Mouse (Mus musculus) CD4-positive naive resting alpha-beta T cell, adult 76 days (primary cell): ENCODE results near the gene Ctsd. TPM values are rescaled to one million over a fixed set of nuclear protein-coding genes. Genes with fewer than 3 reads are reported as not detected.

ENCODE experiments used
- total RNA-seq: library from RNA; stranded (reverse); gene quantifications from one replicate; pipeline ENCODE4 v1.2.4, GENCODE M21; 2023

Ctsd gene
- 184 TPM for total RNA-seq

DNA sequence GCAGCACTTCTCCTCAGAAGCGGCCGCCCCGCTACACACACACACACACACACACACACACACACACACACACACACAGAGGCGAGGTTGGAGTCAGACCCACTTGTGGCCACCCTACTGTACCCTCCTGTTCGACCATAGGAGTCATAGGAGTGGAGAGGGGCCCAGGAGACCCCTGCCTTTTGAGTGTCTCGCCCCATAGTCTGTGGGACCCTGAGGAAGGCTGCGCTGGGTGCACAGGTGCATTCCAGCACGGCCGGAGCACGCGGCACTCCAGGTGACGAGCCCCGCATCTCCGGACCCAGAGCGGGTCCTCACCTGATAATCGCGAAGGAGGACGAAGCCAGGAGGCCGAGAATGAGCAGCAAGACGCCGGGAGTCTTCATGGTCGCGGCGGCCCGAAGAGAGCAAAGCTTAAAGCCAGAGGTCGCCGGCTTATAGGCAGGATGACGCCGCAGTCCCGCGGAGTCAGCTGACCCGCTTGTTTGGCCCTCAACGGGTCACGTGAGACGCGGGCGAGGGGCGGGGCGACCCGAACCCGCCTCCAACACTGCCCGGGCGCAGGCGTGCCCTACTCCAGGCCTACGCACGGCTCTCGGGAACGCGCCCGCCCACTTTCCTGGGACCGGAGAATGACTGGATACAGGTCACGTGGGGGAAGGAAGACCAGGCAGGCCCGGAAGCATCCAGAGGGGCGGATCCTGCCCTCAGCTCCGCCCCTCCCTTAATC lies at the start of gene Ctsd:
Gene Ctsd (minus strand): TSS at position 620 of the 730 bp plus-strand sequence.

DNA sequence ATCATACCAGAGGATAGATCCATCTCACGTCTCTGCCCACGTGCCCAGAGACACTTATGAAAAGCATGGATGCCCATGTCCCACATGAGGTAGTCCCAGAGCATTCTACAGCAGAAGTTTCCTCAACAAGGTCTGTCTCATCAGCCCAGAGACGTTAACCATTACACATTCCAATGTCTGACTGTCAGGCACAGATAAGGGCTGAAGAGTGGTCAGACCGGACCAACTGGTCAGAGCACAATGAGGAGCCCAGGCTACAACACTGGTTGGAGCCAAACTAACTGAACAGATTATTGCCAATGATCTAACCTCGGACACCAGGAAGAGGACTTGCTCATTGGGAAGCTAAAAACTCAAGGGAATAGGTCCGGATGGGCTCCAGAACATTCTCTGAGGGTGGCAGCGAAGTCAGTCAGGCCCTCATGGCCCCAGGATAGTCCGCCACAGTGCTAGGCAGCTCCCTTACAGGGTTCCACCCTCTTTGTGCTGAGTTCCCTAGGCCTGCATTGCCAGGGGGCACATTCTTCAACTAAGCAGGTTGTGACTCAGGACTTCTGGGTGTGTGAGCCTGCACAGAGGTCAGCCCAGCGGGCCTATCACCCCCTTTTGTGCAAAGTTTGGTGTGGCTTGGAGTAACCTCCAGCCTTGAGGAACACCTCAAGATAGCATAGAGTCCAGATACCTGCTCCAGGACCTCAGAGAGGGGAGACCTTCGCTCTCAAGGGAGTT lies 46.5 kb upstream of the Ctsd start, which contains the start of gene Syt8:
Gene Syt8 (plus strand): TSS at position 714 of the 729 bp plus-strand sequence.

DNA sequence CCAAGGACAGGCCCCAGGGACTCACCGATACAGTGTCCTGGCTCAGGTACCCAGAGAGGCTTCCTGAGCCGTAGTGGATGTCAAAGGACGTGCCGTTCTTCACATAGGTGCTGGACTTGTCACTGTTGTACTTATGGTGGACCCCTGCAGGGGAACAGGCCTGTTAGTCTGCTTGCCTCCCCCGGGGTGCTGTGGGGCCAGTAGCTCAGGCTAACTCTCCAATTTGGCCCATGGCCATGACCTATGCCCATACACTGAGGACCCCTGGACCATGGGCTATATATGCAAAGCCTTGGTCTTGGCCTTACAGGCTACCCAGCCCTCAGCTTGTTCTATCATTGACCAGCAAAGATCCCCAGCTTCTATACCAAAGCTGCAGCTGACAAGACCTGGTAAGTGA lies 5.3 kb downstream of the Ctsd start, which contains the start of gene Gm49369:
Gene Gm49369 (minus strand): TSS at position 101 of the 400 bp plus-strand sequence.

DNA sequence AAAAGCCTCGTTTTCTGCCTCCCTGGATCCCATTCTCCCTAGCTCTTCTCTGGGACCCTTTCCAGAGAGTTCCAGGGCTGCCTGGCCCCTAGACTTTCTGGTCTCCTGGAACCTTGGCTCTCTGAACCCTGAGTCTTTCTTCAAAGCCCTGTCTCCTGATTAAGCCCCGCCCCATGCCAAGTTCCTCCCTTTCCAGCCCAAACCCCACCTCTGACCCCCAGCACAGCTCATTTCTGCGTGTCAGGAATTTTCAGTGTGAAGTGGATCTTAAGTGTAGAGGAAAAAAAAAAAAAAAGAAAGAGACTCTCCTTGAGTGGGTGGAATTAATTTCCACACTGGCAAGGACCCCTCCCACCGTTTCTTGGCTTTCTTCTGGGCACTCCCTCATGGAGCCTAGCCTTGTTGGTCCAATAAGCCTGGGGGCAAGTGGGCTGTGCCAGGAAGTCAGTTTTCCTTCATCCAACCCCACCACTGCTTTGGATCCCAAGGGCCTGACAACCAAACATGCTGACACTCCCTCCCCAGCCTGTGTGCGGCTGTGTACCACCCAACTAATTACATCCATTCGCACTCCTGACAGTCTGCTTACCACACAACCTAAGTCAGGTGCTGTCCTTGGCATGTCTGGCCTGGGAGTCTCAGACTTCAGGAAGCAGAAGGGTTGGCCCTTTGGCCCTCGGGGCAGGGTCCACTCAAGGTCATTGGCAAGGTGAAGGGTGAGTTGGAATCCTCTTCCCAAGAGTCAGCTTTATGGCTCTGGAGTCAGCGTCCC lies 14.0 kb downstream of the Ctsd start, which contains the start of gene Ifitm10:
Gene Ifitm10 (minus strand): TSS at position 113 of the 772 bp plus-strand sequence.

Other genes with a start within 250 kb of the Ctsd start
- not detected for gene Gm45337, start 243.4 kb downstream of the Ctsd start, total RNA-seq
- gene Gm29735, start 230.9 kb downstream of the Ctsd start, total RNA-seq: not detected
- not detected for gene Gm4553, start 222.3 kb downstream of the Ctsd start, total RNA-seq
- not detected for gene Krtap5-2, start 212.0 kb downstream of the Ctsd start, total RNA-seq
- gene Gm10153, start 197.6 kb downstream of the Ctsd start, total RNA-seq: not detected
- gene Krtap5-3, start 186.7 kb downstream of the Ctsd start, total RNA-seq: not detected
- not detected for gene Gm7579, start 176.2 kb downstream of the Ctsd start, total RNA-seq
- not detected for gene Krtap5-5, start 158.1 kb downstream of the Ctsd start, total RNA-seq
- not detected for gene Gm40460, start 147.0 kb downstream of the Ctsd start, total RNA-seq
- gene Gm2431, start 129.7 kb downstream of the Ctsd start, total RNA-seq: not detected
- not detected for gene Gm4559, start 113.7 kb downstream of the Ctsd start, total RNA-seq
- not detected for gene Krtap5-1, start 90.9 kb downstream of the Ctsd start, total RNA-seq
- gene Krtap5-4, start 84.5 kb downstream of the Ctsd start, total RNA-seq: not detected
- 4.6 TPM for gene Ifitm10, start 14.3 kb downstream of the Ctsd start, total RNA-seq
- 3.8 TPM for gene Gm49369, start 5.4 kb downstream of the Ctsd start, total RNA-seq
- gene Syt8, start 46.8 kb upstream of the Ctsd start, total RNA-seq: not detected
- not detected for gene Tnni2, start 53.8 kb upstream of the Ctsd start, total RNA-seq
- 467 TPM for gene Lsp1, start 72.8 kb upstream of the Ctsd start, total RNA-seq
- 20.3 TPM for gene Tnnt3, start 110.8 kb upstream of the Ctsd start, total RNA-seq
- 21.4 TPM for gene Mrpl23, start 144.6 kb upstream of the Ctsd start, total RNA-seq